38 mouse cellular contexts compared by ENCODE assay signal in genomic region chr7:4669156-4669555, GRCm38 (mm10). TPM values are rescaled to one million over a fixed set of nuclear protein-coding genes. Genes with fewer than 3 reads are reported as not detected.
"Had no signal": no experiment of that assay in that cellular context is flagged by ENCODE, and none has a peak within 500 bp of the region (broad histone marks: within the 10 kb centered on the region; RNA-seq: fewer than 3 reads in every experiment).

No protein-coding gene starts in this region.

- DNase-seq: left cerebral cortex, postnatal 4 days; liver, embryonic 13.5 days; liver, postnatal 0 days; lung, adult 18-20 months; lung, adult 2 months; lung, embryonic 14.5 days; lung, postnatal 10 days; lung, postnatal 14 days; lung, postnatal 36 days; lung, postnatal 4 days; midbrain, embryonic 14.5 days had no signal

- H3K27me3 ChIP-seq: limb, embryonic 12.5 days; limb, embryonic 13.5 days; limb, embryonic 15.5 days; liver, embryonic 12.5 days; liver, embryonic 13.5 days; lung, embryonic 15.5 days; megakaryocyte, embryonic 14.5 days; midbrain, embryonic 12.5 days; midbrain, embryonic 13.5 days; midbrain, embryonic 15.5 days; neural tube, embryonic 12.5 days had no signal

- H3K9ac ChIP-seq: limb, embryonic 12.5 days; limb, embryonic 13.5 days; limb, embryonic 15.5 days; liver, embryonic 14.5 days; liver, postnatal 0 days; lung, embryonic 14.5 days; lung, embryonic 15.5 days; midbrain, embryonic 12.5 days; midbrain, embryonic 13.5 days; midbrain, embryonic 15.5 days; neural tube, embryonic 12.5 days had no signal

- H3K4me2 ChIP-seq: limb, embryonic 12.5 days; limb, embryonic 13.5 days; limb, embryonic 15.5 days; liver, embryonic 11.5 days; liver, embryonic 13.5 days; lung, embryonic 14.5 days; lung, embryonic 15.5 days; midbrain, embryonic 11.5 days; midbrain, embryonic 12.5 days; midbrain, embryonic 13.5 days; midbrain, embryonic 15.5 days; neural tube, embryonic 12.5 days had no signal

- H3K9me3 ChIP-seq: limb, embryonic 10.5 days; limb, embryonic 12.5 days; limb, embryonic 13.5 days; limb, embryonic 15.5 days; liver, embryonic 12.5 days; liver, embryonic 13.5 days; lung, embryonic 15.5 days; megakaryocyte, embryonic 14.5 days; midbrain, embryonic 12.5 days; midbrain, embryonic 13.5 days; midbrain, embryonic 15.5 days; neural tube, embryonic 12.5 days had no signal

- ATAC-seq: liver, embryonic 12.5 days; liver, postnatal 0 days; lung, postnatal 0 days; midbrain, embryonic 13.5 days; midbrain, embryonic 15.5 days; midbrain, embryonic 16.5 days had no signal

- H3K27ac ChIP-seq: left cerebral cortex, adult 2 months; limb, embryonic 10.5 days; limb, embryonic 12.5 days; limb, embryonic 13.5 days; limb, embryonic 15.5 days; lung, embryonic 15.5 days; macrophage; midbrain, embryonic 10.5 days; midbrain, embryonic 12.5 days; midbrain, embryonic 13.5 days; midbrain, embryonic 15.5 days; neural tube, embryonic 12.5 days had no signal

- H3K4me1 ChIP-seq: limb, embryonic 10.5 days; limb, embryonic 12.5 days; limb, embryonic 13.5 days; limb, embryonic 15.5 days; midbrain, embryonic 10.5 days; midbrain, embryonic 12.5 days; midbrain, embryonic 13.5 days; midbrain, embryonic 15.5 days; neural tube, embryonic 12.5 days had no signal

- H3K4me3 ChIP-seq: left cerebral cortex, adult 2 months; limb, embryonic 10.5 days; limb, embryonic 12.5 days; limb, embryonic 13.5 days; limb, embryonic 15.5 days; liver, embryonic 12.5 days; liver, embryonic 13.5 days; lung, embryonic 15.5 days; megakaryocyte, embryonic 14.5 days; midbrain, embryonic 10.5 days; midbrain, embryonic 12.5 days; midbrain, embryonic 13.5 days; midbrain, embryonic 15.5 days; myocyte; neural tube, embryonic 12.5 days had no signal

RNA-seq across cellular contexts. Expression of gene Brsk1, which starts 21.2 kb away (rescaled TPM):
- total RNA-seq: megakaryocyte, adult 5-6 weeks; megakaryocyte-erythroid progenitor cell, adult 5-6 weeks; monocyte, adult 5-6 weeks had no signal
- polyA plus RNA-seq: liver, postnatal 0 days; macrophage had no signal

RNA-seq across cellular contexts. Expression of gene Tmem150b, which starts 55.9 kb away (rescaled TPM):
- total RNA-seq: left cerebral cortex, adult 2 months; left cerebral cortex, postnatal 10 days; left cerebral cortex, postnatal 25 days; left cerebral cortex, postnatal 36 days; left cerebral cortex, postnatal 4 days; midbrain, postnatal 0 days had no signal
- polyA plus RNA-seq: liver, embryonic 11.5 days; lung, embryonic 14.5 days; midbrain, embryonic 11.5 days had no signal
